Mouse (Mus musculus) adipocyte (in vitro differentiated cells): ENCODE measurements around the gene Tep1.
"Not testable (repeated sequence)": the region's sequence is repeated elsewhere in the genome, so short reads cannot be mapped to it uniquely, and the experiment has no call there.

Source experiments
- DNase-seq: peaks from one replicate; pipeline ENCODE4 v3.0.0-alpha.2; 2016; ENCODE audit warnings: low spot score

The Tep1 gene

DNA sequence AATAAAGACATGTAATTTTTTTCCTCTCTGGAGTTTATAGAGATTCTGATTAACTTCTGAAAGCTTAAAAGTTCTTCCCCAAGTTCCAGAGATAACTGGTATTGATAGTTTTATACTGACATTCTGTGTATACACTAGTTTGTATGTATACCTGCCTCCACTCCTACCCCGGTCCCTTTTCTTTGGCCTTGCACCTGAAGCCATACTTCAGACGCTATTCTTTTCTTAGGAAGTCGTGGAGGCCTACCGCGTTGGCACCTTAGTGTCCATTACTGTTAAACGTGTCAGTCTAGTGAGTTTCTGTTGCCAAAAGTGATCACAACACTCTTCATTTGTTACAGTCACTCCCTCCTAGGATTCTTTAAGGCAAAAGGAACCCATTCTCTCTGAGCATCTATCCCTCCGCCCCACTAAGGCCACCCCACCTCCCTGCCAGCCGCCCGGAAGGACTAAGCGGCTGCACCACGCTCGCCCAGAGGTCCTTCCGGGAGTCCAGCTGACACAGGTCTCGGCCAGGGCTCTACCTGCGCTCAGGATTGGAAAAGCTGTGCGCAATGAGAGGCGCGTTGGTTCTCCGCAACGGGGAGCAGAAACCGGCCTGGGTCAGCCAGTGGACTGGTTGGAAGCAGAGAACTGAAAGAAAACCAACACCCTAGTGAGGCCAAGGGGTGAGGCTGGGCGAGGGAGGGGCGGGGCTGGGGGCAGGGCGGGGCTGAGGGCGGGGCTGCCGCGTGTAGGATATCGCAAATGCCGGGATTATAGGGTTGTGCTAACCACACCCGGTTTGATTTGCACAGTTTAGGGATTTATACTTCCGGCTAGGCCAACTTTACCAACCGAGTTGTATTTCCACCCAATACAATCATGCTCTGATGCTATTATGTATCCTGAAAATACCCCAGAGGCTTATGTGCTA lies at the start of gene Tep1:
Gene Tep1 (minus strand): TSS at position 672 of the 916 bp plus-strand sequence.
- DNase-seq, result peak; percentile 86

DNA sequence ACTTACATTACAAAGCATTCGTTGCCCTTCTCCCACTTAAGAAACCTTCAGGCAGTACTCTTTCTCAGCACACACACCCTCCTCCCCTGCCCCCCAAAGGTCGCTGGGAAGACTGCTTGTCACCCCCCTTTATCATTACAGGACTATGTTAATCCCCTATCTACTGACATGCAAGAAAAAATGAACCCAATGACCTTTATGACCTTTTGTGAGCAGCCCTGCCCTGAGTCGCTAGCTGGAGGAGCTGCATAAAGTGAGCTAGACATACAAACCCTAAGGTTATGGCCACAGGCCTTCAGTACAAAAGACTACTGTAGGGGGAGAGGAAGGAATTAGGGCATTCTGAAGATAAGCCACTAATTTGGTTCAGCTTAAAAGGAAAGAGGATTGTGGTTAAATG lies 41.0 kb upstream of the Tep1 start:
- DNase-seq, result no peak

DNA sequence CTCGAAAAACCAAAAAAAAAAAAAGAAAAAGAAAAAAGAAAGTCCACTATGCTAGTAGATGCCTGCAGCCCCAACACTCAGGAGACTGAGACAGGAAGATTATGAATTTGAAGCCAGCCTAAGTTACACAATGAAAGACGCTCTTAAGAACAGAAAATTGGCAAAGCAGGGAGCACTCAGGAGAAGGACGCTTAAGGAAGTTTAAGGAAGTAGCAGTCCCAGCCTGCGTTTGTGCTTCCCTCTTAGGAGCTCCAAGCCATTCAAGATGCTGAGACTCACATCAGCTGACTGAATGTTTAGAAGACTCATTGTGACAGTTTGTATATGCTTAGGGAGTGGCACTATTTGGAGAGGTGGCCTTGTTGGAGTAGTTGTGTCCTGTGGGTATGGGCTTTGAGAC lies 37.8 kb upstream of the Tep1 start:
- DNase-seq, result no peak

DNA sequence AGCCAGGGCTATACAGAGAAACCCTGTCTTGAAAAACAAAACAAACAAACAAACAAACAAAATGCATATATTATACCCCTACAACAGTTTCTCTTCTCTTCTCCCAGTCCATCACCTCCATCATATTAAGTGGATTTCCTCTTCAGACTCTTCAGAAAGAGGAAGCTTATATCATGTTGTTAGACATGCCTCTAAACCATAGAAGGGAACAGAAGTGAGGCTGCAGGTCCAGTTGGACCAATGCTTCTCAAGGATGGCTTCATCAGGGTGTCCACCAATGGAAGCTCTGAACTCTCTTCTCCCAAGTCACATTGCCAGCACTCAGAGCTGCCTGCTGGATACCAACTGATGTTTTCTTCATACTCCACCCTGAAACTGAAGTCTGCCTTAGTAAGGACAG lies 35.0 kb upstream of the Tep1 start:
- not testable (repeated sequence) for DNase-seq

DNA sequence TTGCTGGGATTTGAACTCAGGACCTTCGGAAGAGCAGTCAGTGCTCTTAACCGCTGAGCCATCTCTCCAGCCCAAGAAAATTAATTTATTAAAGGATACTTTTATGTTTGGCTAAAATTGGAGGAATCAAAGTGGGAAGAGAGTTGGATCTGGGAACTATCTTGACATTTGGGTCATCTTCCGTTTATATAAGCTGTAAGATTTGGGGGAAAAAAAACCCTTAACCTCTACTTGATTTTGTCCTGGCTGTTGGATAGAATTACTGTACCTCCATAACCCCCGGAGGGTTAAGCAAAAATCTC lies 34.4 kb upstream of the Tep1 start:
- no peak for DNase-seq

DNA sequence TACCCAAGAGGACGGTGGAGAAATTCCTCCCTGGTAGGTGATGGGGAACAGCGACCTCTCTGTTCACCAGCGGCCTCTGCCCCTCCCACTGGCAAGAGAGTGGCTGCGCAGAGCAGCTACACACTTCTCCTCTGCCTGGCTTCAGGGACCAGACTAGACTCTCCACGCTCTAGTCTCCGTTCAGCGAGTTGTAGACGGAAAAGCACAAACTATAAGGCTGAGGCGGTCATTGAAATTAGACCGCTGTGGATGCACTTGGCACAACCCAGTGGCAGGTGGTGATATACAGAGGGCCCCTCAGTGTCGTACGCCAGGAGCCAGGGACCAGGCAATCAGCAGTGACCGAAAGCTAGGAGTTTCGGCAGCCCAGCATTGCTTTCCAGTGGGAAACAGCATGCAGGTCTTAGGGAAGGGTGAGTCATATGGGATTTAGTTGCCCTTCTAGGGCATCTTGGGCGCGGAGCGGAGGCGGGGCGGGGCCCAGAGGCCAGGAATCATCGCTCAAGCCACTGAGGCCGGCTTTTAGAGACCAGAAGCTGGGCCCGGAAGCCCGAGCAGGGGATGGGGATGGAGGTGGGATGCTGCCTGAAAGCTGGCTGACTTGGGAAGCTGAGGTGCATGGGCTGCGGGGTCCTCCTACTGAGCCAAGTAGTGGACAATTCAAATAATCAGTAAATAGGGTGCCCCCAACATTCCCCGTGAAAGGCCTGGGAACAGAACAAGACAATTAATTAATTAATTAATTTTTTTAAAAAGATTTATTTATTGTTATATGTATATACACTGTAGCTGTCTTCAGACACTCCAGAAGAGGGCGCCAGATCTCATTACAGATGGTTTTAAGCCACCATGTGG lies 33.8 kb upstream of the Tep1 start:
- DNase-seq, result no peak

DNA sequence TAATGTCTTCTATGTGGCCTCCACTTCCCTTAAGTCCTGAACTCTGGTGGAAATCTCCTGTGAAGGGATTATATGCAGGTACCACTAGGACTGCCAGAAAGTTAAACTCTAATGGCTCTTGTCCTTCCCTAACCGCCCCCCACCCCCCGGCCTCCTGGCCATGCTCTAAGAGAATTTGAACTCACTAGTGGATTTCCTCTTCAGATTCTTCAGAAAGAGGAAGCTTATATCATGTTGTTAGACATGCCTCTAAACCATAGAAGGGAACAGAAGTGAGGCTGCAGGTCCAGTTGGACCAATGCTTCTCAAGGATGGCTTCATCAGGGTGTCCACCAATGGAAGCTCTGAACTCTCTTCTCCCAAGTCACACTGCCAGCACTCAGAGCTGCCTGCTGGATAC lies 27.6 kb upstream of the Tep1 start:
- not testable (repeated sequence) for DNase-seq

DNA sequence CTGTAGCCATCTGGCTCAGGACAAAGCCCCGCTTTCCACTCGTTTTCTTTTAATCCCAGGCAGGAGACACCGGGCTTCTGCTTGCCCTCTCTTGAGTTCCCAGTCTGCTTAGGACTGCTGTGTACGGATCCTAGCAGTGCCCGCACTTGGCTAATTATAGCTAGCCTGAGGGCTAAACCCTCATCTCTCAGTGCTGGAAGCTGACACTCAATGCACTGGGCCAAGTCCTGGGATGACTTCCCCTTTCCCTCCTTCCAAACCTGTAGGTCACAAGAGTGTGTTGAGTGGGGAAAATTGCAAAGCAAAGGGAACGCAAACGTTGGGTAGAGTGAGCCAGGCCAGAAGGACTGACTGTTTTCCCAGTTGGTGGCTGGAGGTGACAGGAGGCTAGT lies 27.0 kb upstream of the Tep1 start, which contains the start of gene Klhl33:
Gene Klhl33 (minus strand): TSS at position 134 of the 392 bp plus-strand sequence.
- peak; percentile 48 for DNase-seq

DNA sequence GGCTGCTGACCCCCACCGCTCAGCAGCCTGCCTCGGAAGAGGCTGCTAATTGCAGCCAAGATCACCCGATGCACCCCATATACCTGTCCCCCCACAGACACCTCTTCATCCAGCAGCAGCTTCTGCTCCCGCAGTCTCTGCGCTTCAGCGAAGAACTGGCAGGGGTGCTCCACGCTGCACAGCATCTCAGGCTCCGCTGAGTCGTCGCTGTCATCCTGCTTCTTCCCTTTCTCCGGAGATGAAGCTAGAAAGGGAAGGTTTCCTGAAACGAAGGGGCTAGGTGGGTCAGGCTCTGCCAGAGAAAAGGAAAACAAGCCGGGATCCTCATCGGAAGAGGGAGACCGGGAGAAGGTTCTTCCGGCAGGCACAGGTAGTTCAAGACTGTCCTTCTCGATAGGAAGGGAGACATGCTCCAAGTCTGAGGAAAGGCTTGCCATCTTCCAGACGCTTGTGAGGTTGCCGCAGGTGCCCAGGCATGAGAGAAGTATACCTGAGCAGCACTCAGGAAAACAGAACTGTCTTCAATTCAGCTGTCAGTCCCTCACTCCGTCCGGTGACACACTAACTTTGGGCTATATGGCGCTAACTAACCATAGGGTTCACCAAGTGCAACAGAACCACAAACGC lies 26.5 kb upstream of the Tep1 start:
- no peak for DNase-seq

DNA sequence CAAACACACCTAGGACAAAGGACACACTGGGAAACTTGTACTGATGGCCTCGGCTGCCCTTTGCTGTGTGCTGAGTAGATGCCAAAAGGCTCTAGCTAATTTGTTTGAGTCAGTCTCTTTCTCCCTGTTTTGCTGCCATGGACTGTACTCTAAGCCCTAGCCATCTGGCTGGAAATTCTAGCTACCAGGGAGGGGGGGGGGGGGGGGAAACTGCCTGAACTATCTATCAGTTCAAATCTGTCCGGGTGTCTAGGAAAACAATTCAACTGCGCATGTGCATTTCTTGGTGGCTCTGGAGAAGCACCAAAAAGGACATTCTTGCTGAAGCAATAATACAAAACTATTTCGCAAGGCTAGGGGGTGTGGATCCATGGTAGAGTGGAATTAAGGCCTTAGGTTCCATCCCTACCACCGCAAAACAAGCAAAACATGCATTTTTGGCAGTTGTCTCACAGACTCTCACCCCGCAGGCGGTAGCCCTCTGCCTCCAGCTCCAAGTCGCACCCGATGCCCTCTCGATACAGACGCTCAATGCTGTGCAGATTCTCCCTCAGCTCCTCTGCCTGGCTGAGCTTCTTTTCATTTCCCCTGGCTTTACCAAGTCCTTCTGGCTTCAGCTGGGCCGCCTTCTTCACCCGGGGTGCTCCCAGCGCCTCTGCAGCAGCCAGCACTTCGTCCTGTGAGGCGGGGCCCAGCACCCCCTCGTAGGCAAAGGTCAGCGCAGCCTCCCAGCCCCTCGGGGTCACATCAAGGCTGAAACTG lies 25.8 kb upstream of the Tep1 start:
- DNase-seq, result peak; percentile 98

DNA sequence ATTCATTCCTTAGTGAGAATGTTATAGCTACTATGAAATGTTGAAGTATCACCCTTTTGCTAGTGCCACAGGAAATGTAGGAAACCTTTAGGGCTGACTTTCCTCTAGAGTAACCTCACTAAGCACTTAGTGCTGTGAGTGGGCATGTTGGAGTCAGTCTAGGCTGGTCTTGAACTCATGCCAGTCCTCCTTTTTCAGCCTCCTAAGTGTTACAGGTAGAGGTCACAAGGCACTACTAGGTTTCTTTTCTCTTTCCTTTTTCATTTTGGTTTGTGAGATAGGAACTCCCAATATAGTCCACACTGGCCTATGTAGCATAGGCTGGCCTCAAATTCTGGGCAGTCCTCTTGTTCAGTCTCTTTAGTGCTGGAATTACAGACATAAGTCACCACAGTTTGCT lies 25.0 kb upstream of the Tep1 start:
- no peak for DNase-seq

DNA sequence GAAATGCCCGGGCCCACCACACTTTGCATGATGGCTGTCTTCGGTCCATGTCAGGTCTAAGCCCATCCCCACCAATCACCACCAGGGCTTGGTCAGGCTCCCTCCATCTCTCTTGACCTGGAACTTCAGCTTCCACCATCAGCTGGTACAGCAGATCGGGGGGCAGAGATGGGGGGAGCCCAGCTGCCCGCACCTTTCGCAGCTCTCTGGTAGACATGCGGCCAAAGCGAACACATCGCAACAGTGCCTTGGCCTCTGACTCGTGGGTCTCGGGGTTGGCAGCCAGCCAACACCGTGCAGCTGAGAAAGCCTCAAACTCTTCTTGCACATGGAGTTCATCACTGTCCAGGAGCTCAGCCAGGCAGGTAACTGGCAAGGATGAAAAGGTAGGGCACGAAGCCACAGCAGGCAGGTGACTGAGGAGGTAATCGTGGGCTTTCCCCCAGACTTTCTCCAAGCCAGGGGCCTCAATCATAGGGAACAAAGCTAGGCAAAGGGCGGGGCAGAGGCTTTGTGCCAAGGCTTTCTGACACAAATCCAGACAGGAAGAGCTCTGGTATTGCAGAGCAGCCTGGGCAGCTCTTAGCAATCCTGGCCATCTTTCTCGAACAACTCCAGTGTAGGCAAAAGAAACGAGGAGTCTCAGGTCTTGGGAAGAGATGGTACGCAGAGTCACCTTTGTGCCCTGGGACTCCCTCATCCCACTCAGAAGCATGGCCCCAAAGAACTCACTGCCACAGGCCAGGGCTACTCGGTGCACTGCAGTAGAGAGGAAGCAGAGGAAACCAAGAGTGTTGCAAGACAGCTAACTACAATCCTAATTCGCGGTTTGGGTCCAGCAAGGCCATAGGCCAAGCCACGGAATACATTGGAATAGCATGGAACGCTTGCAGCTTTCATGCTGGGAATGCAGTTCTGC lies 22.4 kb upstream of the Tep1 start:
- DNase-seq, result peak; percentile 64

DNA sequence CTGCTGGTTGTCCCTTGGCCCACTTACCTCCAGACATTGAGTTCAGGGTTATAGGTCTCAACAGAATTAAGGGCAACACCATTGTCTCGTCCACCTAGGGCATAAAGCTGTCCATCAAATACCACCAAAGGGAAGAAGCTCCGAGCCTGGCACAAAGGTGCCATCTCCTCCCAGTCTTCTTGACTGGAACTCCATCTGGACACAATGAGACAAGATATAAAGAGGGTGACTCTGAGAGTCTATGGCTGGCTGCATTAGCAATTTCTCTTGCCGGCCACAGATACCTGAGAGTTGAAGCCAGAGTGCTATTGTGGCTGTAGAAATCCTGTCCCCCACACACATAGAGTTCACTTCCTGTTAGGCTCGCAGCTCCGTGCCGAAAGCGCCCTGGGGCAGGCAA lies 21.7 kb upstream of the Tep1 start:
- DNase-seq, result no peak

DNA sequence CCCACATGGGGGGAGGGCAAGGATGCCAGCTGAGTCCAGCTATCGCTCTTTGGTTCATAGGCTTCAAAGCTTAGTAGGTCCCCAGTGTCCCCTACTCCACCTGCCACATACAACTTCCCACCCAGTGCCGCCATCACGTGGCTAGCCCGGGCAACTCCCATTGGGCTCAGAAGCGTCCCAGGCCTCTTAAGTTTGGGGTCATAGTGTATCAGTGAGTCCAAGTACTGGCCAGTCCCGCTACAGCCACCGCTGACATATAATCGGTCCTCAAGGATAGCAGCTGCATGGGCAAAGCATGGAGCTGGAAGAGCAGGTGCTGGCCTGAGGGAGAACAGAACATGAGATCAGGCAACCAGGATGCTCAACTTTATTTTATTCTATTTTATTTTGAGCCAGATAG lies 21.3 kb upstream of the Tep1 start:
- DNase-seq, result no peak

DNA sequence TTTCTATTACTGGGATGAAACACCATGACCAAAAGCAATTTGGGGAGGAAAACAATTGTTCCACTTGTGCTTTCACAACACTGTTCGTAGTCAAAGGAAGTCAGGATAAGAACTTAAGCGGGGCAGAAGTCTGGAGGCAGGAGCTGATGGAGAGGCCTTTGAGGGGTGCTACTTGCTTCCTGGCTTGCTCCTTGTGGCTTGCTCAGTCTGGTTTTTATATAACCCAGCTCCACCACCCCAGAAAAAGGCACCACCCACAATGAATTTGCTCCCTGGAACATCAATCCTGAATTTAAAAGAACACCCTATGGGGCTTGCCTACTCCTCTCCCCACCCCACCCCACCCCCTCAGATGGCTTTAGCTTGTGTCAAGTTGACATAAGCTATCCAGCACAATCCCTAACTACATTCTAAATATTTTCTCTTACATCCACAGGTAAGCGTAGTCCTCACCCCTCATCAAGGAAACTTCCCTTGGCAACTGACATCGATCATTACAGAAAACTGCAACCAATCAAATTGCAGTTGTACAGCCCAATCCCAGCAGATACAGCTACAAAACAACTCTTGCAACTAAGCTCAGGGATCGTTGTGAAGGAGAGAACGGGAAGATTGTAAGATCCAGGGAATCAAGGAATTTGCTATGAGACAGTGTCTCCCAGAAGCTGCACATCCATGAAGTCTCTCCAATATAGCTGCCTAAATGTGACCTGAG lies 6.0 kb upstream of the Tep1 start:
- no peak for DNase-seq

DNA sequence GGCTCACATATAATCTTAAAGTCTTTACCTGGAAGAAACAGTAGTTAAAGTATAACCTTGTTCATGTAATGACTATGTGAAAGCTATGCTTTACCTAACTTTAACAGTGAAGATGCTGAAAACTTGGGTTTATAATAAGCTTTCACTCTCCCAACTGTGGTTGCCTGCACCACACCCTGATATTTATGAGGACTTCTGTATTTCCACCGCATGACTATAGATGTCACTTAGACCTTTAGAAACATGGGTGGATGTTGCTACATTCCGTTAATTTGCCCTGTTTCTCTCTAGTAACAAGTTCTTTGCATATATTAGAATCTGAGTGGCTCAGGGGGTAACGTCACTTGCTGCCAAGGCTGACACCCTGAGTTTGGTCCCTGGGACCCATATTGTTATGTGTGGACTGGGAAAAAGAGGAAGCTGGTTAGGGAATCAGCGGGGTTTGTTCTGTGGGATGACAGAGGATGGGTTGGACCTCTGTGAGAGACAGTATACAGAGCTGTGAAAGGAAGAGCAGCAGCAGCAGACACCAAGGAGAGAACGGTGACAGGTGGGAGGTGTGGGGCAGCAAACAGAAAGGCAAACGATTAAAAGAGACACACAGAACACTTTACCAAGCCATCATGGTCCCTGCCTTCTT lies 5.4 kb upstream of the Tep1 start:
- no peak for DNase-seq

DNA sequence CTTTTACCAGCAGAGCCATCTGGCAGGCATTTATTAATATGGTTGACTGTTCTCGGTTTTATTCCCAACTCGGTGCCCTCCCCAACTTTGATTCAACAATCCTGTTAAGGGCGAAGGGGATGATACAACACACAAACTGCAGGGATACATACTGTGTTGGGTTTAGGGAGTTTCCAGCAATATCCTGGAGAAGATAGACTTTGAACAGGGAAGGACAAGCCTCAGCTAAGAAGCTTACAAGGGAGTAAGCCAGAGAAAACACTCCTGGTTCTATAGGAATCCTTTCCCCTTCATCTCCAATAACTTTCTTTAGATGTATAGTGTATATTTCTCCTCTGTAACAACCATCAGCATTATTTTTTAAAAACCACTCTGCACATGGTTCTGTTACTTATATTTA lies 4.8 kb upstream of the Tep1 start:
- no peak for DNase-seq

DNA sequence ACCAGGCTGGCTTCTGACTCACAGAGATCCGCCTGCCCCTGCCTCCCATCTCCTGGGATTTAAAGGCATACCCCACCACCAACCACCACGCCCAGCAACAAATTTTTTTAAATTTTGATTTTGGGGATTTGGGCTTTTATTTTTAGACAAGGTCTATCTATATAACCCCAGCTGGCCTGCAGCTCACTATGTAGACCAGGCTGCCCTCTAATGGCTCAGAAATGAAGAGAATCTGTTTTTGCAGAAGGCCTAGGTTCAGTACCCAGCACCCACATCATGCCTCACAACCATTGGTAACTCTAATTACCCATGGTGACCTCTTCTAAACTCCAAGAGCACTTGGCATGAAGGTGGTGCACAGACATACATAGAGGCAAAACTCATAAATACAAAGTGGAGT lies 924 bp upstream of the Tep1 start:
- no peak for DNase-seq

DNA sequence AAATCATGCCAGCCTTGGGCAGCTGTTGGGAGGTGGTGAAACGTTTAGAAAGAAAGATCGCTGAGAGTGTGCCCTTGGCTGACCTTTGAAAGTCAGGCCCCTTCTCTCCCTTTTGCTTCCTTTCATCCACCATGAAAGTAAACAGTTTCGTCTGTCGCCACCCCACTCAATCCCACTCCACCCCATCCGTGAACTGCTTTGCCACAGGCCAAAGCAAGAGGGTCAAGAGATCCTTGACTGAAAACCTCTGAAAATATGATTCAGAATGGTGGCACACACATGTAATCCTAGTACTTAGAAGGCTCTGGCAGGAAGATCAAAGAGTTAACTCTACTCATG lies 414 bp upstream of the Tep1 start:
- no peak for DNase-seq

DNA sequence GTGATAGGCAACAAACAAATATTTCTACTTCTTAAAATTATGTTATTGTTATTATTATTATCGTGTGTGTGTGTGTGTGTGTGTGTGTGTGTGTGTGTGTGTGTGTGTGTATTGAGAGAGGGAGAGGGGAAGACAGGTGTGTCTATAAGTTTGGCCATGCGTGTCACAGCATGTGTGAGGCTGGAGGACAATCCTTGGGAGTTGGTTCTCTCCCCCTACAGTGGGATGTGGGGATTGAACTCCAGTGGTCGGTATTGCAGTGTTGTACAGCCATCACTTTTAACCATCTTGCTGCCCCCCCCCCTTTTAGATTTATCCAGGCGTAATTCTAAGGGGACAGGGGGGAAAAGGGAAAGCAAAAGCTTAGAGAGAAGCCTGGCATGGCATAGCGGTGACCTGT lies 1.7 kb downstream of the Tep1 start:
- DNase-seq, result no peak
